Mouse (Mus musculus) MEL (cell line): Measurements from ENCODE around the gene Uchl5. TPM values are rescaled to one million over a fixed set of nuclear protein-coding genes. Genes with fewer than 3 reads are reported as not detected.

Source experiments
- DNase-seq: peaks from one replicate; pipeline ENCODE4 v3.0.0; 2011; ENCODE audit warnings: low read depth, low spot score
- H3K27ac ChIP-seq: 2 replicates; pipeline ENCODE4 v1.5.1; 2012; ENCODE audit warnings: low read depth, mild to moderate bottlenecking, control low read depth, low read length, moderate library complexity; ENCODE audit not compliant: control insufficient read depth
- H3K27me3 ChIP-seq, 2 experiments: fragments of 150-350 bp in 1 of 2; sonication (generic) in 1 of 2; 2 replicates each; pipeline ENCODE4 v1.6.1; 2012; ENCODE audit warnings: low read length in 2 of 2, mild to moderate bottlenecking in 2 of 2, improper control_type of control experiment in 1 of 2, moderate library complexity in 1 of 2; ENCODE audit not compliant: insufficient read depth in 2 of 2, control insufficient read depth in 1 of 2
- H3K36me3 ChIP-seq, 2 experiments: 2 replicates each; pipeline ENCODE4 v1.6.1; 2012 to 2014; ENCODE audit warnings: low read length in 2 of 2, improper control_type of control experiment in 1 of 2, inconsistent platforms in 1 of 2, mild to moderate bottlenecking in 1 of 2; ENCODE audit not compliant: insufficient read depth in 2 of 2, control insufficient read depth in 1 of 2
- H3K4me1 ChIP-seq, 2 experiments: fragments of 150-350 bp in 1 of 2; sonication (generic) in 1 of 2; 2 replicates each; pipeline ENCODE4 v1.6.1; 2012; ENCODE audit warnings: low read length in 2 of 2, improper control_type of control experiment in 1 of 2, mild to moderate bottlenecking in 1 of 2; ENCODE audit not compliant: insufficient read depth in 2 of 2, control insufficient read depth in 1 of 2
- H3K4me3 ChIP-seq, 2 experiments: fragments of 150-350 bp in 1 of 2; sonication (generic) in 1 of 2; 2 replicates each; pipeline ENCODE4 v1.5.1; 2012; ENCODE audit warnings: low read depth in 2 of 2, low read length in 2 of 2, mild to moderate bottlenecking in 2 of 2, moderate library complexity in 2 of 2, control low read depth in 1 of 2, improper control_type of control experiment in 1 of 2; ENCODE audit not compliant: control insufficient read depth in 1 of 2, insufficient read depth in 1 of 2
- H3K79me2 ChIP-seq: 2 replicates; pipeline ENCODE4 v1.6.1; 2012; ENCODE audit warnings: mild to moderate bottlenecking, low read length, moderate library complexity; ENCODE audit not compliant: control insufficient read depth, poor library complexity, insufficient read depth
- H3K9ac ChIP-seq: 2 replicates; pipeline ENCODE4 v1.6.1; 2012; ENCODE audit warnings: low read depth, mild to moderate bottlenecking, control low read depth, low read length, moderate library complexity; ENCODE audit not compliant: control insufficient read depth, poor library complexity, severe bottlenecking
- H3K9me3 ChIP-seq: fragments of 150-350 bp; sonication (generic); replicated peaks from 2 replicates; pipeline ENCODE4 v1.6.1; 2012; ENCODE audit warnings: mild to moderate bottlenecking, low read length, improper control_type of control experiment, moderate library complexity; ENCODE audit not compliant: insufficient read depth
- BHLHE40 ChIP-seq: IDR thresholded peaks from 2 replicates; pipeline ENCODE4 v1.6.1; 2012; ENCODE audit warnings: low read depth, mild to moderate bottlenecking, inconsistent platforms, low read length, improper control_type of control experiment, borderline replicate concordance
- CHD2 ChIP-seq: IDR thresholded peaks from 2 replicates; pipeline ENCODE4 v1.6.1; 2011; ENCODE audit warnings: low read length, improper control_type of control experiment
- EP300 ChIP-seq, 2 experiments: IDR thresholded peaks; 2 replicates each; pipeline ENCODE4 v1.6.1; 2011; ENCODE audit warnings: improper control_type of control experiment in 2 of 2, low read length in 2 of 2, low read depth in 1 of 2, mild to moderate bottlenecking in 1 of 2
- HCFC1 ChIP-seq: IDR thresholded peaks from 2 replicates; pipeline ENCODE4 v1.6.1; 2012; ENCODE audit warnings: low read depth, mild to moderate bottlenecking, inconsistent platforms, low read length, improper control_type of control experiment, moderate library complexity
- KAT2A ChIP-seq: conservative IDR thresholded peaks from 2 replicates; pipeline ENCODE4 v1.6.1; 2012; ENCODE audit warnings: low read depth, low read length, improper control_type of control experiment, inconsistent platforms
- MAFK ChIP-seq: IDR thresholded peaks from 2 replicates; pipeline ENCODE4 v1.6.1; 2011; ENCODE audit warnings: low read depth, mild to moderate bottlenecking, low read length, improper control_type of control experiment, borderline replicate concordance
- MEF2A ChIP-seq: IDR thresholded peaks from 2 replicates; pipeline ENCODE4 v1.6.1; 2014; ENCODE audit warnings: low read depth, mild to moderate bottlenecking, inconsistent platforms, low read length, improper control_type of control experiment; ENCODE audit not compliant: poor library complexity, insufficient replicate concordance, severe bottlenecking; ENCODE audit errors: extremely low read depth
- NELFE ChIP-seq: IDR thresholded peaks from 2 replicates; pipeline ENCODE4 v1.6.1; 2011; ENCODE audit warnings: low read depth, low read length, improper control_type of control experiment
- NRF1 ChIP-seq: IDR thresholded peaks from 2 replicates; pipeline ENCODE4 v1.6.1; 2014; ENCODE audit warnings: low read depth, mild to moderate bottlenecking, inconsistent platforms, low read length, improper control_type of control experiment, moderate library complexity; ENCODE audit not compliant: poor library complexity, insufficient read depth, severe bottlenecking
- POLR2AphosphoS5 ChIP-seq: IDR thresholded peaks from 2 replicates; pipeline ENCODE4 v1.6.1; 2012; ENCODE audit warnings: low read depth, borderline replicate concordance, mild to moderate bottlenecking, inconsistent platforms, low read length, moderate library complexity, mixed read lengths
- SIN3A ChIP-seq: IDR thresholded peaks from 2 replicates; pipeline ENCODE4 v1.6.1; 2012; ENCODE audit warnings: low read length, improper control_type of control experiment, inconsistent platforms
- TAL1 ChIP-seq: IDR thresholded peaks from 2 replicates; pipeline ENCODE4 v1.6.1; 2012; ENCODE audit warnings: mild to moderate bottlenecking, inconsistent platforms, low read length, moderate library complexity, mixed read lengths
- TCF12 ChIP-seq: IDR thresholded peaks from 2 replicates; pipeline ENCODE4 v1.6.1; 2014; ENCODE audit warnings: low read depth, mild to moderate bottlenecking, inconsistent platforms, low read length, improper control_type of control experiment, moderate library complexity
- ZKSCAN1 ChIP-seq: IDR thresholded peaks from 2 replicates; pipeline ENCODE4 v1.6.1; 2012; ENCODE audit warnings: low read depth, mild to moderate bottlenecking, inconsistent platforms, low read length, improper control_type of control experiment, moderate library complexity
- ZMIZ1 ChIP-seq: IDR thresholded peaks from 2 replicates; pipeline ENCODE4 v1.6.1; 2012; ENCODE audit warnings: low read depth, mild to moderate bottlenecking, inconsistent platforms, low read length, improper control_type of control experiment, moderate library complexity
- polyA plus RNA-seq, 2 experiments: library from polyadenylated mRNA; stranded (reverse) in 1 of 2; unstranded in 1 of 2; fragments of >175 nt in 1 of 2; fragments of >200 nt in 1 of 2; gene quantifications; 2 replicates each; pipeline versions ENCODE4 v1.2.1 to v1.2.4; 2012; ENCODE audit warnings: low replicate concordance in 2 of 2, low read depth in 1 of 2; ENCODE audit not compliant: insufficient read length in 2 of 2, insufficient read depth in 1 of 2, missing spikeins in 1 of 2
- total RNA-seq: library from RNA; depleted of rRNA; stranded (reverse); fragments of 300-350 nt; gene quantifications from 2 replicates; pipeline ENCODE4 v1.2.3, GENCODE M21; 2012

Uchl5 gene
- total and polyA plus RNA-seq, 3 experiments, result 86.5 to 154 (median 110) TPM

DNA sequence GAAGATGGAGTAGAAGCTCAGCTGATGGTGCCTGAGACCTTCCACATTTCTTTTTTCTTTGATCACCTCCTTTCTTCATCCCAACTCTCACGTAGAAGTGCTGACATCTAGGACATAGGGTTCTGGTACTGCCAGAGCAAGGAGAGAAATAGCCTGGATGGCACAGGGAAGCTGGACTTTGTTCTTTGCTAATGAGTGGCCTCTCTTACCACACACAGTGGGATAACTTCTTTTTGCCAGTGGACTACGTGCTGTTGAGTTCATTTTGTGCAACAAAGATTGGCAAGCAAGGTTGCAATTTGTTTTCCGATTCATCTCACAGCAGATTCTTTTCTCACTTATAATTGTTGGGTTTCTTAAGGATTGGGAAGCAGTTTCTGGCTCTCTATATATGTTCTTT, 45.6 kb downstream of the Uchl5 start:
- H3K27me3 ChIP-seq, result no peaks in the 10 kb centered on the region

GRCm38 (mm10) chr1:143830713-143831112, 53.6 kb downstream of the Uchl5 start:
- Histone ChIP-seq H3K4me3 (no peak overlapping the region), H3K27ac (no peak overlapping the region), H3K9me3 (no peaks in the 10 kb centered on the region), H3K4me1 (no peaks in the 10 kb centered on the region), H3K79me2 (no peaks in the 10 kb centered on the region), H3K36me3 (no peaks in the 10 kb centered on the region), H3K9ac (no peak overlapping the region), H3K27me3 (no peaks in the 10 kb centered on the region)
- no peak for DNase-seq
- TF ChIP-seq BHLHE40 (no peak), POLR2AphosphoS5 (no peak), MAFK (no peak), TAL1 (no peak), TCF12 (no peak), SIN3A (no peak), MEF2A (no peak), NELFE (no peak), ZKSCAN1 (no peak), KAT2A (no peak), ZMIZ1 (no peak), CHD2 (no peak), HCFC1 (no peak)

More for the DNA sequence above, 45.6 kb downstream of the Uchl5 start:
- TF ChIP-seq EP300 (IDR thresholded peaks at IDR 0.05; ENCODE audit: low read depth in 1 of 2, low read length in 2 of 2), result no peak
- TF ChIP-seq CHD2, result no peak
- TF ChIP-seq NRF1, result no peak
- H3K9me3 ChIP-seq, result no peaks in the 10 kb centered on the region
- no peak overlapping the region for H3K9ac ChIP-seq
- H3K4me3 ChIP-seq, result no peak overlapping the region
- no peak for DNase-seq
- H3K4me1 ChIP-seq, result no peaks in the 10 kb centered on the region
- no peak overlapping the region for H3K27ac ChIP-seq
- no peaks in the 10 kb centered on the region for H3K79me2 ChIP-seq
- H3K36me3 ChIP-seq, result no peaks in the 10 kb centered on the region; a peak in 1 of 4 replicates
